Mouse (Mus musculus) erythroblast, embryonic 14.5 days (primary cell): ENCODE results near the gene Tent5b.

Source experiments
- GATA1 ChIP-seq: IDR thresholded peaks from 2 replicates; pipeline ENCODE4 v1.6.1; 2012; ENCODE audit warnings: low read length, inconsistent platforms, mixed read lengths
- TAL1 ChIP-seq: IDR thresholded peaks from 3 replicates; pipeline ENCODE4 v1.6.1; 2012; ENCODE audit warnings: low read length, inconsistent platforms, mixed read lengths

- TF ChIP-seq GATA1, result no peak
- no peak for TF ChIP-seq TAL1
Measured at GRCm38 (mm10) chr4:133504755-133505485, 25.0 kb downstream of the Tent5b start.
